Mouse (Mus musculus) hindbrain, embryonic 10.5 days (tissue): Measurements from ENCODE around the gene Chmp6. TPM values are rescaled to one million over a fixed set of nuclear protein-coding genes. Genes with fewer than 3 reads are reported as not detected.

Experiments used
- DNase-seq: peaks from one replicate; pipeline ENCODE4 v3.0.0-alpha.2; 2017; ENCODE audit warnings: low spot score
- H3K27ac ChIP-seq: fragments of 300-500 bp; sonication (generic); 2 replicates; pipeline ENCODE4 v1.5.1; 2016; ENCODE audit warnings: mild to moderate bottlenecking, moderate library complexity
- H3K27me3 ChIP-seq: fragments of 300-500 bp; sonication (generic); 2 replicates; pipeline ENCODE4 v1.6.1; 2016; ENCODE audit warnings: mild to moderate bottlenecking; ENCODE audit not compliant: poor library complexity, insufficient read depth, severe bottlenecking
- H3K36me3 ChIP-seq: fragments of 300-500 bp; sonication (generic); 2 replicates; pipeline ENCODE4 v1.6.1; 2016; ENCODE audit warnings: mild to moderate bottlenecking, moderate library complexity
- H3K4me1 ChIP-seq: fragments of 300-500 bp; sonication (generic); replicated peaks from 2 replicates; pipeline ENCODE4 v1.6.1; 2016; ENCODE audit warnings: mild to moderate bottlenecking
- H3K4me3 ChIP-seq: fragments of 300-500 bp; sonication (generic); 2 replicates; pipeline ENCODE4 v1.5.1; 2016; ENCODE audit warnings: mild to moderate bottlenecking, moderate library complexity
- H3K9me3 ChIP-seq: fragments of 300-500 bp; sonication (generic); 2 replicates; pipeline ENCODE4 v1.6.1; 2016; ENCODE audit warnings: mild to moderate bottlenecking, moderate library complexity
- WGBS: fragments of 180-500 bp; shearing (Covaris S2); methylation state at CpG from one replicate; pipeline ENCODE4 v1.1.7; 2016; 5-methylcytosine and 5-hydroxymethylcytosine counted together
- polyA plus RNA-seq: library from polyadenylated mRNA; unstranded; fragments of >200 nt; fragmentation: Nextera tagmentation; extraction: Ambion mirVana; gene quantifications from 2 replicates; pipeline ENCODE4 v1.2.1, GENCODE M21; 2016

Chmp6 gene
- polyA plus RNA-seq, 1 experiment from 2014 or later, result 114 TPM

GRCm38 (mm10) chr11:119955432-119955831, 42.2 kb downstream of the Chmp6 start:
- 69% methylated on average over 3 of the region's 3 CpGs for WGBS
- DNase-seq, result no peak
- Histone ChIP-seq H3K27me3 (no peaks in the 10 kb centered on the region), H3K27ac (0 out of 2 replicates have a peak overlapping the region, but pooled peaks have one; percentile 19), H3K4me1 (peaks cover 28% of the 10 kb centered on the region), H3K36me3 (peaks cover 3% of the 10 kb centered on the region; the same call in 1 of the 2 replicates), H3K4me3 (no peak overlapping the region), H3K9me3 (no peaks in the 10 kb centered on the region)

GRCm38 (mm10) chr11:119956590-119956989, 43.3 kb downstream of the Chmp6 start:
- 89% methylated on average over 13 of the region's 13 CpGs for WGBS
- Histone ChIP-seq H3K4me3 (no peak overlapping the region), H3K9me3 (no peaks in the 10 kb centered on the region), H3K36me3 (peaks cover 3% of the 10 kb centered on the region), H3K4me1 (peaks cover 28% of the 10 kb centered on the region), H3K27ac (no peak overlapping the region; the same call in 1 of the 2 replicates), H3K27me3 (no peaks in the 10 kb centered on the region)
- no peak for DNase-seq

- Histone ChIP-seq H3K4me3 (no peak overlapping the region), H3K36me3 (peaks cover 3% of the 10 kb centered on the region), H3K9me3 (no peaks in the 10 kb centered on the region), H3K27ac (no peak overlapping the region), H3K27me3 (no peaks in the 10 kb centered on the region), H3K4me1 (peaks cover 15% of the 10 kb centered on the region)
- 88% methylated on average over 7 of the region's 7 CpGs for WGBS
- DNase-seq, result no peak
Measured at GRCm38 (mm10) chr11:119958856-119959255, 45.6 kb downstream of the Chmp6 start.

- Histone ChIP-seq H3K36me3 (peaks cover 3% of the 10 kb centered on the region), H3K27me3 (no peaks in the 10 kb centered on the region), H3K9me3 (no peaks in the 10 kb centered on the region), H3K4me1 (peaks cover 20% of the 10 kb centered on the region), H3K27ac (no peak overlapping the region), H3K4me3 (no peak overlapping the region)
- 82% methylated on average over 4 of the region's 4 CpGs for WGBS
- no peak for DNase-seq
Measured at GRCm38 (mm10) chr11:119959714-119960113, 46.5 kb downstream of the Chmp6 start.

- Histone ChIP-seq H3K4me1 (peaks cover 22% of the 10 kb centered on the region), H3K36me3 (peaks cover 3% of the 10 kb centered on the region), H3K27ac (no peak overlapping the region), H3K4me3 (no peak overlapping the region), H3K9me3 (no peaks in the 10 kb centered on the region), H3K27me3 (no peaks in the 10 kb centered on the region)
- 90% methylated on average over 6 of the region's 6 CpGs for WGBS
- no peak for DNase-seq
Measured at GRCm38 (mm10) chr11:119960671-119961070, 47.4 kb downstream of the Chmp6 start.

- no peak overlapping the region for H3K4me3 ChIP-seq
- no peaks in the 10 kb centered on the region for H3K27me3 ChIP-seq
- peaks cover 27% of the 10 kb centered on the region for H3K4me1 ChIP-seq
- DNase-seq, result no peak
- no peak overlapping the region for H3K27ac ChIP-seq
- H3K36me3 ChIP-seq, result peaks cover 3% of the 10 kb centered on the region
- 85% methylated on average over 3 of the region's 3 CpGs for WGBS
- no peaks in the 10 kb centered on the region for H3K9me3 ChIP-seq
Measured at GRCm38 (mm10) chr11:119961511-119961910, 48.3 kb downstream of the Chmp6 start.

GRCm38 (mm10) chr11:119965053-119965452, 51.8 kb downstream of the Chmp6 start:
- Histone ChIP-seq H3K27ac (0 out of 2 replicates have a peak overlapping the region, but pooled peaks have one; percentile 20), H3K4me1 (peaks cover 44% of the 10 kb centered on the region), H3K27me3 (no peaks in the 10 kb centered on the region), H3K4me3 (no peak overlapping the region), H3K36me3 (peaks cover 3% of the 10 kb centered on the region), H3K9me3 (no peaks in the 10 kb centered on the region)
- no peak for DNase-seq
- WGBS, result 11% methylated on average over 9 of the region's 9 CpGs

- H3K27ac ChIP-seq, result no peak overlapping the region
- 82% methylated on average over 6 of the region's 6 CpGs for WGBS
- H3K27me3 ChIP-seq, result no peaks in the 10 kb centered on the region
- DNase-seq, result no peak
- no peak overlapping the region for H3K4me3 ChIP-seq
- H3K4me1 ChIP-seq, result peaks cover 57% of the 10 kb centered on the region
- H3K36me3 ChIP-seq, result no peaks in the 10 kb centered on the region
- H3K9me3 ChIP-seq, result no peaks in the 10 kb centered on the region
Measured at GRCm38 (mm10) chr11:119966294-119966693, 53.1 kb downstream of the Chmp6 start.

GRCm38 (mm10) chr11:119967401-119967800, 54.2 kb downstream of the Chmp6 start:
- no peak for DNase-seq
- Histone ChIP-seq H3K36me3 (no peaks in the 10 kb centered on the region), H3K9me3 (no peaks in the 10 kb centered on the region), H3K4me1 (peaks cover 60% of the 10 kb centered on the region), H3K4me3 (no peak overlapping the region), H3K27ac (0 out of 2 replicates have a peak overlapping the region, but pooled peaks have one; percentile 9), H3K27me3 (no peaks in the 10 kb centered on the region)
- WGBS, result 81% methylated on average over 8 of the region's 8 CpGs

GRCm38 (mm10) chr11:119967892-119968291, 54.7 kb downstream of the Chmp6 start:
- H3K36me3 ChIP-seq, result no peaks in the 10 kb centered on the region
- no peaks in the 10 kb centered on the region for H3K27me3 ChIP-seq
- no peak overlapping the region for H3K27ac ChIP-seq
- peaks cover 60% of the 10 kb centered on the region for H3K4me1 ChIP-seq
- no peak overlapping the region for H3K4me3 ChIP-seq
- no peaks in the 10 kb centered on the region for H3K9me3 ChIP-seq
- DNase-seq, result no peak
- 80% methylated on average over 2 of the region's 2 CpGs for WGBS

Other genes with a start within 250 kb of the Chmp6 start
- 9.8 and 11.0 TPM in 2 replicates for gene Baiap2, start 29.3 kb downstream of the Chmp6 start, polyA plus RNA-seq
- 1.6 and 3.2 TPM in 2 replicates for gene Aatk, start 133.7 kb downstream of the Chmp6 start, polyA plus RNA-seq
- 39.6 and 45.4 TPM in 2 replicates for gene Cep131, start 173.4 kb downstream of the Chmp6 start, polyA plus RNA-seq
- 21.4 and 25.3 TPM in 2 replicates for gene Tepsin, start 185.3 kb downstream of the Chmp6 start, polyA plus RNA-seq
- gene Ndufaf8, start 185.5 kb downstream of the Chmp6 start, polyA plus RNA-seq, result 86.4 and 92.2 TPM in 2 replicates
- gene Slc38a10, start 237.9 kb downstream of the Chmp6 start, polyA plus RNA-seq, result 99.1 and 114 TPM in 2 replicates